Mouse (Mus musculus) hematopoietic stem cell, adult 5-6 weeks (primary cell): Measurements from ENCODE around the gene H2-Aa. TPM values are rescaled to one million over a fixed set of nuclear protein-coding genes. Genes with fewer than 3 reads are reported as not detected.

ENCODE experiments used
- ATAC-seq, 2 experiments: fragments of 125-278 bp in 1 of 2; replicated peaks in 1 of 2; 2 replicates each; pipeline ENCODE4 v1.8.0; 2016 to 2017; ENCODE audit warnings: inconsistent platforms in 2 of 2, mild to moderate bottlenecking in 2 of 2, moderate number of reproducible peaks in 2 of 2, low read depth in 1 of 2, moderate TSS enrichment in 1 of 2; ENCODE audit not compliant: low FRiP score in 2 of 2, poor library complexity in 2 of 2, severe bottlenecking in 2 of 2, insufficient read depth in 1 of 2, low TSS enrichment in 1 of 2
- total RNA-seq: library from RNA; stranded (forward); fragments of 172-1452, 232-1000 nt; gene quantifications from 2 replicates; pipeline ENCODE4 v1.2.3, GENCODE M21; 2017

H2-Aa gene
- total RNA-seq, 1 experiment from 2014 or later = 66.5 TPM

GRCm38 (mm10) chr17:34304751-34305150 is 17.1 kb upstream of the H2-Aa start:
- peak; percentile 63 to 74 for ATAC-seq

- ATAC-seq = no peak
Observed at GRCm38 (mm10) chr17:34303789-34304188, 16.2 kb upstream of the H2-Aa start.

GRCm38 (mm10) chr17:34301670-34302190 is 14.1 kb upstream of the H2-Aa start:
- ATAC-seq = no peak

GRCm38 (mm10) chr17:34300691-34301566 is 13.3 kb upstream of the H2-Aa start:
- no peak for ATAC-seq

GRCm38 (mm10) chr17:34300071-34300470 is 12.4 kb upstream of the H2-Aa start:
- ATAC-seq = no peak

- ATAC-seq = no peak
Observed at GRCm38 (mm10) chr17:34299356-34299755, 11.7 kb upstream of the H2-Aa start.

- peak; percentile 43 to 46; a peak in 3 of 4 replicates for ATAC-seq
Observed at GRCm38 (mm10) chr17:34295891-34296794, 8.5 kb upstream of the H2-Aa start.

- no peak for ATAC-seq
Observed at GRCm38 (mm10) chr17:34295307-34295706, 7.7 kb upstream of the H2-Aa start.

GRCm38 (mm10) chr17:34294249-34294648 is 6.6 kb upstream of the H2-Aa start:
- no peak for ATAC-seq

GRCm38 (mm10) chr17:34293533-34293932 is 5.9 kb upstream of the H2-Aa start:
- peak; percentile 84 to 89 for ATAC-seq

GRCm38 (mm10) chr17:34292570-34292969 is 4.9 kb upstream of the H2-Aa start:
- no peak for ATAC-seq

- peak; percentile 55 to 63 for ATAC-seq
Observed at GRCm38 (mm10) chr17:34291609-34292008, 4.0 kb upstream of the H2-Aa start.

GRCm38 (mm10) chr17:34288131-34288530 is 508 bp upstream of the H2-Aa start:
- ATAC-seq = no peak

- peak in 1 of 2 experiments; percentile 20; a peak in 1 of 4 replicates for ATAC-seq
Observed at GRCm38 (mm10) chr17:34286999-34287398, 624 bp downstream of the H2-Aa start.

- no peak for ATAC-seq
Observed at GRCm38 (mm10) chr17:34286501-34286900, 1.1 kb downstream of the H2-Aa start.

- no peak for ATAC-seq
Observed at GRCm38 (mm10) chr17:34285848-34286247, 1.8 kb downstream of the H2-Aa start.

- ATAC-seq = no peak
Observed at GRCm38 (mm10) chr17:34285371-34285770, 2.3 kb downstream of the H2-Aa start.

- no peak for ATAC-seq
Observed at GRCm38 (mm10) chr17:34281836-34282235, 5.8 kb downstream of the H2-Aa start.
